Comparison of ENCODE assay signal across 23 mouse cellular contexts in genomic region chr15:54335306-54335705, GRCm38 (mm10).
DNase-seq lines count a peak whose midpoint lies in the region; ATAC-seq and TF ChIP-seq lines count a peak whose summit lies in the region.
"Had no signal": no experiment of that assay in that cellular context is flagged by ENCODE, and none has a peak within 500 bp of the region (broad histone marks: within the 10 kb centered on the region; RNA-seq: fewer than 3 reads in every experiment).

No protein-coding gene starts in this region.

- peak; percentile 65 for DNase-seq in NIH3T3 (ENCODE audit: low read depth)
- DNase-seq in fibroblast of lung, adult 2 months (ENCODE audit: low read depth) = peak; percentile 34
- DNase-seq in heart, adult 11 months = no peak
- DNase-seq in cerebellum, postnatal 4 days (ENCODE audit: low spot score in 2 of 2) = no peak
- DNase-seq in heart, adult 9 months (ENCODE audit: low spot score in 2 of 2) = no peak
- DNase-seq: adrenal gland, adult 8-10 months; adrenal gland, postnatal 14 days; adrenal gland, postnatal 36 days; B cell, adult 2 months; cerebellum, adult 11-12 months; cerebellum, adult 2 months; cerebellum, adult 9-10 months; cerebellum, postnatal 10 days; cerebellum, postnatal 25 days; embryo, embryonic 11 days; forebrain, postnatal 0 days had no signal

- ATAC-seq in forebrain, embryonic 15.5 days (replicated peaks) = no peak
- ATAC-seq: forebrain, embryonic 14.5 days; forebrain, postnatal 0 days had no signal

- no peak overlapping the region for H3K4me3 ChIP-seq in C2C12 (ENCODE audit: insufficient read depth, poor library complexity, severe bottlenecking)
- H3K4me3 ChIP-seq in forebrain, embryonic 15.5 days = no peak overlapping the region
- H3K4me3 ChIP-seq: embryonic facial prominence, embryonic 13.5 days; embryonic facial prominence, embryonic 15.5 days; forebrain, embryonic 10.5 days; forebrain, embryonic 12.5 days had no signal

- H3K9ac ChIP-seq in forebrain, embryonic 15.5 days (replicated peaks) = no peak overlapping the region
- H3K9ac ChIP-seq: embryonic facial prominence, embryonic 13.5 days; embryonic facial prominence, embryonic 15.5 days; forebrain, embryonic 12.5 days; forebrain, postnatal 0 days had no signal

- H3K27ac ChIP-seq in forebrain, embryonic 15.5 days (replicated peaks) = no peak overlapping the region
- H3K27ac ChIP-seq: embryonic facial prominence, embryonic 13.5 days; embryonic facial prominence, embryonic 15.5 days; forebrain, embryonic 10.5 days; forebrain, embryonic 12.5 days had no signal

- no peak for TF ChIP-seq CTCF in C2C12 (IDR thresholded peaks at IDR 0.05; ENCODE audit: control insufficient read depth, insufficient read depth, insufficient read length)

- no peaks in the 10 kb centered on the region for H3K4me1 ChIP-seq in forebrain, embryonic 15.5 days
- H3K4me1 ChIP-seq: embryonic facial prominence, embryonic 13.5 days; embryonic facial prominence, embryonic 15.5 days; forebrain, embryonic 10.5 days; forebrain, embryonic 12.5 days had no signal

- H3ac ChIP-seq in C2C12 (ENCODE audit: control insufficient read depth, insufficient read length, low read depth) = no peak overlapping the region

- H3K27me3 ChIP-seq in C2C12 (ENCODE audit: control insufficient read depth, insufficient read depth, insufficient read length) = no peaks in the 10 kb centered on the region
- no peaks in the 10 kb centered on the region for H3K27me3 ChIP-seq in forebrain, embryonic 15.5 days
- H3K27me3 ChIP-seq: embryonic facial prominence, embryonic 13.5 days; embryonic facial prominence, embryonic 15.5 days; forebrain, embryonic 12.5 days had no signal

- H3K79me3 ChIP-seq in C2C12 (ENCODE audit: low read depth) = no peaks in the 10 kb centered on the region

- no peak overlapping the region for H3K4me2 ChIP-seq in forebrain, embryonic 15.5 days (replicated peaks)
- H3K4me2 ChIP-seq: embryonic facial prominence, embryonic 13.5 days; embryonic facial prominence, embryonic 15.5 days; forebrain, embryonic 12.5 days had no signal

- H3K79me2 ChIP-seq in C2C12 (ENCODE audit: control insufficient read depth, insufficient read depth) = no peaks in the 10 kb centered on the region

- no peaks in the 10 kb centered on the region for H3K36me3 ChIP-seq in C2C12 (ENCODE audit: control insufficient read depth, insufficient read depth)
- H3K36me3 ChIP-seq in forebrain, embryonic 15.5 days = no peaks in the 10 kb centered on the region
- H3K36me3 ChIP-seq: embryonic facial prominence, embryonic 13.5 days; embryonic facial prominence, embryonic 15.5 days; forebrain, embryonic 10.5 days; forebrain, embryonic 12.5 days had no signal

- no peaks in the 10 kb centered on the region for H3K9me3 ChIP-seq in forebrain, embryonic 15.5 days
- H3K9me3 ChIP-seq: embryonic facial prominence, embryonic 13.5 days; embryonic facial prominence, embryonic 15.5 days; forebrain, embryonic 10.5 days; forebrain, embryonic 12.5 days had no signal

- WGBS in forebrain, embryonic 15.5 days = 55% methylated on average over 1 of the region's 1 CpGs

TF ChIP-seq in C2C12, 6 proteins besides CTCF, POLR2A, EP300 and RAD21:
- TF ChIP-seq CEBPB (IDR thresholded peaks at IDR 0.05; ENCODE audit: low read depth) = no peak
- TF ChIP-seq USF1 (IDR thresholded peaks at IDR 0.05; ENCODE audit: low read depth) = no peak
- TF ChIP-seq MAX (IDR thresholded peaks at IDR 0.05) = no peak
- TF ChIP-seq FOSL1 (IDR thresholded peaks at IDR 0.05; ENCODE audit: insufficient read depth, low read length, poor library complexity, severe bottlenecking) = peak; percentile 4

Comparison
In these comparisons a context has a peak if more than half of its experiments do, and no peak if none do; other contexts are left out.
1. DNase-seq: peak in NIH3T3 (single experiment) and fibroblast of lung, adult 2 months (single experiment); none in heart, adult 11 months (single experiment), cerebellum, postnatal 4 days (0 of 2) and heart, adult 9 months (0 of 2).